Mouse (Mus musculus): ENCODE measurements around the gene Krt71. TPM values are rescaled to one million over a fixed set of nuclear protein-coding genes. Genes with fewer than 3 reads are reported as not detected.
A peak's percentile ranks its signal among the peaks of the same experiment; 100 is the strongest.
"Not testable (repeated sequence)": the region's sequence is repeated elsewhere in the genome, so short reads cannot be mapped to it uniquely, and the experiment has no call there.

Gene Krt71
- not detected for total RNA-seq (2021)
- long read RNA-seq, experiment 1: 0 reads
- long read RNA-seq, experiment 2: 0 reads

GRCm38 (mm10) chr15:101742711-101743110 lies at the start of gene Krt71:
Gene Krt71 (minus strand): TSS chr15:101743109.
- no peak for DNase-seq

- DNase-seq: no peak
These were observed 48.0 kb upstream of the Krt71 start for GRCm38 (mm10) chr15:101790867-101791266.

GRCm38 (mm10) chr15:101786360-101786759 lies 43.5 kb upstream of the Krt71 start, which contains the start of gene Krt72:
Gene Krt72 (minus strand): TSS chr15:101786460.
- no peak for DNase-seq

- peak; percentile 13 to 29 for DNase-seq
These were observed 30.5 kb upstream of the Krt71 start for GRCm38 (mm10) chr15:101773420-101773819.

- DNase-seq: peak; percentile 77 to 95
These were observed 29.8 kb upstream of the Krt71 start for GRCm38 (mm10) chr15:101772711-101773081.

GRCm38 (mm10) chr15:101772080-101772710 lies 29.3 kb upstream of the Krt71 start:
- peak; percentile 5 to 6 for DNase-seq

- DNase-seq: no peak
These were observed 27.3 kb upstream of the Krt71 start for GRCm38 (mm10) chr15:101770226-101770625.

GRCm38 (mm10) chr15:101737786-101738185 lies 5.1 kb downstream of the Krt71 start:
- DNase-seq: no peak

- DNase-seq: no peak
These were observed 12.3 kb downstream of the Krt71 start for GRCm38 (mm10) chr15:101730653-101731052.

- DNase-seq: no peak
These were observed 18.2 kb downstream of the Krt71 start for GRCm38 (mm10) chr15:101724686-101725085.

GRCm38 (mm10) chr15:101715831-101716230 lies 27.1 kb downstream of the Krt71 start:
- no peak for DNase-seq

GRCm38 (mm10) chr15:101714356-101714755 lies 28.6 kb downstream of the Krt71 start:
- no peak for DNase-seq

- no peak for DNase-seq
These were observed 29.2 kb downstream of the Krt71 start for GRCm38 (mm10) chr15:101713731-101714130.

GRCm38 (mm10) chr15:101712720-101713119 lies 30.2 kb downstream of the Krt71 start, which contains the start of gene Krt5:
Gene Krt5 (minus strand): TSS chr15:101712898.
- DNase-seq: no peak

- DNase-seq: no peak
These were observed 34.2 kb downstream of the Krt71 start for GRCm38 (mm10) chr15:101708683-101709082.

GRCm38 (mm10) chr15:101707454-101707853 lies 35.5 kb downstream of the Krt71 start:
- DNase-seq: no peak

GRCm38 (mm10) chr15:101704066-101704465 lies 38.8 kb downstream of the Krt71 start:
- no peak for DNase-seq

- no peak for DNase-seq
These were observed 40.5 kb downstream of the Krt71 start for GRCm38 (mm10) chr15:101702380-101702779.

GRCm38 (mm10) chr15:101699866-101700265 lies 43.0 kb downstream of the Krt71 start:
- DNase-seq: no peak

GRCm38 (mm10) chr15:101699192-101699591 lies 43.7 kb downstream of the Krt71 start:
- no peak for DNase-seq

GRCm38 (mm10) chr15:101697326-101698188 lies 45.4 kb downstream of the Krt71 start:
- DNase-seq: no peak

GRCm38 (mm10) chr15:101694207-101694606 lies 48.7 kb downstream of the Krt71 start, which contains the start of gene Krt6a:
Gene Krt6a (minus strand): TSS chr15:101694307.
- no peak for DNase-seq

GRCm38 (mm10) chr15:101690460-101690859 lies 52.4 kb downstream of the Krt71 start:
- DNase-seq: not testable (repeated sequence)

All from heart, adult 18-20 months (tissue).